14 mouse cellular contexts compared by ENCODE assay signal in the genomic region with DNA sequence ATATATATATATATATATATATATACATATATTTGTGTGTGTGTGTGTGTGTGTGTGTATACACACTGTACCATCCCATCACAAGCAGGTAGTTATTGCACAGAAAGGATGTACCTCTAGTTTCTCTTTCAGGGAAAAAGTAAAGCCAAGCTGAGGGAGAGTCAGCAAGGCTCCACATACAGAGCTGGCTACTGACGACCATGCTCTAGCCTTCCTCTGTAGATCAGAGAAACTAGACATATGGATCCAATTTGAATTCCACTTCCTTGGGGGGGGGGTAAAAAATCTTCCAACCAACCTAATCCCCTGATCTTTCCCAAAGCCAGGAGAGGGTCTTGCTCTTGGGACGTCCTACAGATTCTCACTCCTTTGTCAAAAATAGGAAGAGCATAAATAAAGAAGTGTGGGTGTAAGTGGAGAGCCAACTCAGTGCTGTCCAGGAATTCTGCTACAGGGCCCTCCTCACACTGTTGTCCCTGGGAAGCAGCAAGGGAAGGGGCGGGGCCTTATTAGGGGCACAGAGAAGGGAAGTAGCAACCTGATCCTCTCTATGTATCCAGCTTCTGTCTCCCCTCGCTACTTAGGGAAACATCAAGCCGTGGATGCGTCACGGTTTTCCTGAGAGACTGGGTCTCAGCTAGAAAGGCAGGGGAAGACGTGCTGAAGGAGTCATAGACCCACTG. TPM values are rescaled to one million over a fixed set of nuclear protein-coding genes. Genes with fewer than 3 reads are reported as not detected.
A peak's percentile ranks its signal among the peaks of the same experiment; 100 is the strongest.
DNase-seq lines count a peak whose midpoint lies in the region; ATAC-seq lines count a peak whose summit lies in the region.
"Had no signal": no experiment of that assay in that cellular context is flagged by ENCODE, and none has a peak within 500 bp of the region (broad histone marks: within the 10 kb centered on the region; RNA-seq: fewer than 3 reads in every experiment).

No protein-coding gene starts in this region.

- H3K9ac ChIP-seq in heart, embryonic 13.5 days: no peak overlapping the region
- H3K9ac ChIP-seq in midbrain, embryonic 14.5 days (replicated peaks; ENCODE audit: low read length): no peak overlapping the region
- H3K9ac ChIP-seq in embryonic facial prominence, embryonic 13.5 days: no peak overlapping the region
- no peak overlapping the region for H3K9ac ChIP-seq in neural tube, embryonic 13.5 days
- H3K9ac ChIP-seq: forebrain, embryonic 13.5 days; liver, embryonic 15.5 days; midbrain, embryonic 13.5 days had no signal

- 23% methylated on average over 8 of the region's 8 CpGs for WGBS in heart, embryonic 13.5 days
- whole genome bisulfite sequencing in midbrain, embryonic 10.5 days: 45% methylated on average over 8 of the region's 8 CpGs
- WGBS in midbrain, embryonic 14.5 days: 33% methylated on average over 8 of the region's 8 CpGs
- 7% methylated on average over 8 of the region's 8 CpGs for WGBS in embryonic facial prominence, embryonic 13.5 days
- 37% methylated on average over 8 of the region's 8 CpGs for WGBS in neural tube, embryonic 13.5 days

- DNase-seq in heart, adult 11 months: no peak
- peak; percentile 42 for DNase-seq in midbrain, embryonic 10.5 days (ENCODE audit: low spot score)
- no peak for DNase-seq in midbrain, embryonic 14.5 days
- no peak for DNase-seq in ovary, adult 18-20 months (ENCODE audit: low spot score)
- no peak for DNase-seq in adrenal gland, postnatal 36 days
- DNase-seq: cerebellum, adult 9-11 months; heart, adult 18-20 months had no signal

- no peak for ATAC-seq in heart, embryonic 13.5 days (ENCODE audit: extremely low read depth, insufficient number of reproducible peaks, low FRiP score, low TSS enrichment)
- ATAC-seq in midbrain, embryonic 14.5 days (ENCODE audit: low FRiP score, low TSS enrichment): no peak
- ATAC-seq in embryonic facial prominence, embryonic 13.5 days (ENCODE audit: insufficient number of reproducible peaks, insufficient read depth, low FRiP score, low TSS enrichment, low read depth): peak; percentile 79; the same call in 1 of the 2 replicates
- ATAC-seq in neural tube, embryonic 13.5 days (ENCODE audit: low read depth): no peak
- ATAC-seq: forebrain, embryonic 13.5 days; hindbrain, postnatal 0 days; midbrain, embryonic 13.5 days had no signal

- H3K4me2 ChIP-seq in heart, embryonic 13.5 days: peak overlapping the region; percentile 30
- H3K4me2 ChIP-seq in midbrain, embryonic 14.5 days (ENCODE audit: low read length): no peak overlapping the region
- peak overlapping the region; percentile 45 for H3K4me2 ChIP-seq in embryonic facial prominence, embryonic 13.5 days
- no peak overlapping the region for H3K4me2 ChIP-seq in neural tube, embryonic 13.5 days
- H3K4me2 ChIP-seq: forebrain, embryonic 13.5 days; liver, embryonic 15.5 days; midbrain, embryonic 13.5 days had no signal

- H3K4me1 ChIP-seq in heart, embryonic 13.5 days: 0 out of 2 replicates have a peak, but pooled peaks cover 8% of the 10 kb centered on the region
- peaks cover 20% of the 10 kb centered on the region for H3K4me1 ChIP-seq in midbrain, embryonic 10.5 days
- 0 out of 2 replicates have a peak, but pooled peaks cover 11% of the 10 kb centered on the region for H3K4me1 ChIP-seq in midbrain, embryonic 14.5 days (ENCODE audit: control insufficient read depth, insufficient read depth, low read length)
- H3K4me1 ChIP-seq in embryonic facial prominence, embryonic 13.5 days: peaks cover 30% of the 10 kb centered on the region
- peaks cover 16% of the 10 kb centered on the region for H3K4me1 ChIP-seq in neural tube, embryonic 13.5 days (replicated peaks)
- H3K4me1 ChIP-seq: liver, embryonic 15.5 days had no signal

- no peaks in the 10 kb centered on the region for H3K9me3 ChIP-seq in heart, embryonic 13.5 days
- H3K9me3 ChIP-seq in midbrain, embryonic 10.5 days (replicated peaks): no peaks in the 10 kb centered on the region
- no peaks in the 10 kb centered on the region for H3K9me3 ChIP-seq in midbrain, embryonic 14.5 days (ENCODE audit: control insufficient read depth, low read length)
- H3K9me3 ChIP-seq in embryonic facial prominence, embryonic 13.5 days: no peaks in the 10 kb centered on the region
- H3K9me3 ChIP-seq in neural tube, embryonic 13.5 days: no peaks in the 10 kb centered on the region
- H3K9me3 ChIP-seq: forebrain, embryonic 13.5 days; liver, embryonic 15.5 days; midbrain, embryonic 13.5 days had no signal

- H3K27me3 ChIP-seq in heart, embryonic 13.5 days (replicated peaks): peaks cover 6% of the 10 kb centered on the region; the same call in 1 of the 2 replicates
- H3K27me3 ChIP-seq in midbrain, embryonic 10.5 days (ENCODE audit: low read depth, poor library complexity, severe bottlenecking): 0 out of 2 replicates have a peak, but pooled peaks cover 4% of the 10 kb centered on the region
- H3K27me3 ChIP-seq in midbrain, embryonic 14.5 days (ENCODE audit: control insufficient read depth, insufficient read depth, low read length): no peaks in the 10 kb centered on the region
- no peaks in the 10 kb centered on the region for H3K27me3 ChIP-seq in embryonic facial prominence, embryonic 13.5 days
- H3K27me3 ChIP-seq in neural tube, embryonic 13.5 days: no peaks in the 10 kb centered on the region
- H3K27me3 ChIP-seq: forebrain, embryonic 13.5 days; midbrain, embryonic 13.5 days had no signal

- no peaks in the 10 kb centered on the region for H3K36me3 ChIP-seq in heart, embryonic 13.5 days
- no peaks in the 10 kb centered on the region for H3K36me3 ChIP-seq in midbrain, embryonic 10.5 days
- no peaks in the 10 kb centered on the region for H3K36me3 ChIP-seq in midbrain, embryonic 14.5 days (ENCODE audit: control insufficient read depth, insufficient read depth, low read length)
- H3K36me3 ChIP-seq in embryonic facial prominence, embryonic 13.5 days: no peaks in the 10 kb centered on the region
- H3K36me3 ChIP-seq in neural tube, embryonic 13.5 days: no peaks in the 10 kb centered on the region
- H3K36me3 ChIP-seq: liver, embryonic 15.5 days; midbrain, embryonic 13.5 days had no signal

- H3K27ac ChIP-seq in heart, embryonic 13.5 days (replicated peaks): no peak overlapping the region
- no peak overlapping the region for H3K27ac ChIP-seq in midbrain, embryonic 10.5 days (replicated peaks)
- H3K27ac ChIP-seq in midbrain, embryonic 14.5 days (replicated peaks; ENCODE audit: low read depth, low read length): no peak overlapping the region
- H3K27ac ChIP-seq in embryonic facial prominence, embryonic 13.5 days: peak overlapping the region; percentile 86
- H3K27ac ChIP-seq in neural tube, embryonic 13.5 days (replicated peaks): peak overlapping the region; percentile 38; the same call in 1 of the 2 replicates
- H3K27ac ChIP-seq: forebrain, embryonic 13.5 days; hindbrain, postnatal 0 days; liver, embryonic 15.5 days; midbrain, embryonic 13.5 days had no signal

- no peak overlapping the region for H3K4me3 ChIP-seq in heart, embryonic 13.5 days
- H3K4me3 ChIP-seq in midbrain, embryonic 10.5 days: no peak overlapping the region
- H3K4me3 ChIP-seq in midbrain, embryonic 14.5 days (replicated peaks; ENCODE audit: low read depth, low read length): no peak overlapping the region
- H3K4me3 ChIP-seq in embryonic facial prominence, embryonic 13.5 days: peak overlapping the region; percentile 4; the same call in 1 of the 2 replicates
- H3K4me3 ChIP-seq in neural tube, embryonic 13.5 days: no peak overlapping the region
- H3K4me3 ChIP-seq: forebrain, embryonic 13.5 days; liver, embryonic 15.5 days; midbrain, embryonic 13.5 days had no signal

RNA-seq across cellular contexts. Expression of a gene that starts 15.4 kb away (rescaled TPM):
- 0.61 and 1.4 TPM in 2 replicates for polyA plus RNA-seq in heart, embryonic 13.5 days (2015; fragmentation: Nextera tagmentation; extraction: Ambion mirVana)
- polyA plus RNA-seq in midbrain, embryonic 10.5 days (2016; fragmentation: Nextera tagmentation; extraction: Ambion mirVana): 3.4 and 4.9 TPM in 2 replicates
- 13.3 and 14.3 TPM in 2 replicates for polyA plus RNA-seq in midbrain, embryonic 14.5 days (2014; fragmentation: Nextera tagmentation; extraction: Ambion mirVana)
- 8.2 and 9.8 TPM in 2 replicates for polyA plus RNA-seq in embryonic facial prominence, embryonic 13.5 days (2015; fragmentation: Nextera tagmentation; extraction: Ambion mirVana)
- polyA plus RNA-seq in neural tube, embryonic 13.5 days (2015; fragmentation: Nextera tagmentation; extraction: Ambion mirVana): 19.9 and 26.1 TPM in 2 replicates
- total RNA-seq in adrenal gland, postnatal 36 days (2021): 1 to 10 TPM; 1.3 to 1.7 TPM

Comparison
In these comparisons a context has a peak if more than half of its experiments do, and no peak if none do; other contexts are left out.
1. H3K27ac ChIP-seq: peak in embryonic facial prominence, embryonic 13.5 days (single experiment) and neural tube, embryonic 13.5 days (single experiment); none in heart, embryonic 13.5 days (single experiment), midbrain, embryonic 10.5 days (single experiment) and midbrain, embryonic 14.5 days (single experiment).
2. H3K4me2 ChIP-seq: peak in heart, embryonic 13.5 days (single experiment) and embryonic facial prominence, embryonic 13.5 days (single experiment); none in midbrain, embryonic 14.5 days (single experiment) and neural tube, embryonic 13.5 days (single experiment).